Mouse (Mus musculus): Measurements from ENCODE around the gene Surf1.
"Not testable (repeated sequence)": the region's sequence is repeated elsewhere in the genome, so short reads cannot be mapped to it uniquely, and the experiment has no call there.

Surf1 gene

DNA sequence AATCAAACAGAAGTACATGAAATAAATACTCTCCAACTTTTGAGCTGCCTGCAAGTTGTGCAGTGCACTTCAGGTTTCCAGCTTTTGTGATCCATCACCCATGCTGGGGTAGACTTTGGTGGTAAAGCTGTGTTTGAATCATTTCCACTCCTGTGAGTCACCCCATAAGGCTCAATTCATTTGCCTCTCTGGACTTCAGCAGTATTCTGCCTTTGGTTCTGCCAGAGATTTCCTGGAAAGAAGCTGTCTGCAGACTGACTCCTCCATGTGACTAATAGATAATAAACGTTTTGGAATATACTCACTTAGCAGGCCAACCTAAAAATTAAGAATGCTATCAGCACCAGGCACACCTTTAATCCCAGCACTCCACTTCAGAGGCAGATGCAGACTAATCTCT lies 15.6 kb downstream of the Surf1 start:
- DNase-seq (ENCODE audit: low spot score), result no peak

DNA sequence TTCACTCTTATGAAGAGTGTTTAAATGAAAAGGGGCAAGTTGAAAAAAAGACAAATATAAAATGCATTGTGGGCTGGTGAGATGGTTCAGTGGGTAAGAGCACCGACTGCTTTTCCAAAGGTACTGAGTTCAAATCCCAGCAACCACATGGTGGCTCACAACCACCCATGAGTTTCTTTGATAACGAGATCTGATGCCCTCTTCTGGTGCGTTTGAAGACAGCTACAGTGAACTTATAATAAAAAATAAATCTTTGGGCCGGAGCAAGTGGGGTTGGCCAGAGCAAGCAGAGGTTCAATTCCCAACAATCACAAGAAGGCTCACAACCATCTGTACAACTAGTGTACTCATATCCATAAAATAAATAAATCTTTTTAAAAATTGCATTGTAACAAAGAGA lies 20.4 kb downstream of the Surf1 start:
- no peak for DNase-seq (ENCODE audit: low spot score)

DNA sequence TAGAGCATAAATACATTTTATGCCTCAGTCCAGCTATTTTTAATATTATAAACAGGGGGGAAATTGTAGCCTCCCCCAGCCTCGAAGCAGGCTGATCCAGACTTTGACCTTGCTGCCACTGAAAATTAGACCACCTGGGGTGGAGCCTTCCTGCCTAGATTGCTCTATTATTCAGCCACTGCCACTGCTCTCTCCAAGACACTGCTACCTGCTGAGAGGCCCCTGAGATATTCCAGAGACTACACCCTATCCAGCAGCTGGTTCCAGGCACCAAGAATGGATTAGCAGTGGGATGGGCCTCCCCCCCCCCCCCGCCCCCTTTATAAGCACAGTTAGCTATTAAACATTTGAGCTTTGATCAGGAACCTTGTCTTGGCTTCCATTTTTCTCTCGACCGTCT lies 30.2 kb downstream of the Surf1 start:
- DNase-seq (ENCODE audit: low spot score), result not testable (repeated sequence)

DNA sequence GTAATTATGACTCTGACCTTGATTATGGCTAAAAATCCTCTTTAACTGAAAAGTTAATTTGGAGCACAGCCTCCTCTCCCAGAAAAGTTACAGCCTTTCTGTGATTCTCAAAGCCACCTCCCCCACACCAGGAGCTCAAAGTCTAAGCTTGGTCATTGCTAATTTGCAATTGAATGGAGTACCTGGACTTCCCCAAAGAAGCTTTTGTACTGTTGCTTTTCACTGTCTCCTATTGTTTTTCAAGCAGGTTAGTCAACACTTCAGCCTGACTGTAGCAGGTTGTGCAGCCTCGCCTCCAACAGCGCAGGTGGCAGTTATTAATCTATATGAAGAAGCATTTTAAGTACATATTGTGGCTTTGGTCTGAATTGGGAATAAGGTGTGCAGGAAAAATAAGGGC lies 30.8 kb downstream of the Surf1 start:
- DNase-seq (ENCODE audit: low spot score), result not testable (repeated sequence)

- DNase-seq (ENCODE audit: low spot score), result no peak
Observed at GRCm38 (mm10) chr2:26878571-26878970, 37.8 kb downstream of the Surf1 start.

DNA sequence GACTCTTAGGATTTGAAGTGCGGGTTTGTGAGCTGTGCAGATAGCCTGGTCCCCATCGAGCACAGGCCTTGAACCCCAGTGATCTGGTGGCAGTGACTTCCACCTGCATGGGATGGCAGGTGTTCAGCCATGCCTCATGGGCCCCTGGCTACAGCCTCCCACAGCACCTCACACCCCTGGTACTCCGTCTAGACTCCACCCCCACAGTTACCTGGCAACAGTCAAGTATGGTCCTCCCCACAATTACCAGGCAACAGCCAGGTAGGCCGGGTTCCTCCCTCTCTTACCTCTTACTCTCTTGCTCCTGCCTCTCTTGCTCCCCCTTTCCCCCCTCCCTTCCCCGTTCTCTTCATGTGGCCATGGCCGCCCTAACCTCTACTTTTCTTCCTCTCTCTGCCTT lies 45.7 kb downstream of the Surf1 start:
- DNase-seq (ENCODE audit: low spot score), result no peak

- no peak for DNase-seq (ENCODE audit: low spot score)
Observed at GRCm38 (mm10) chr2:26864879-26865278, 51.5 kb downstream of the Surf1 start, which contains the start of gene Abo. TSS of gene Abo (minus strand) at chr2:26864979.

Data from spleen, adult 12 weeks (tissue).